Mouse (Mus musculus) liver, embryonic 14.5 days (tissue): Measurements from ENCODE around the gene Lekr1. TPM values are rescaled to one million over a fixed set of nuclear protein-coding genes. Genes with fewer than 3 reads are reported as not detected.

Source experiments
- ATAC-seq: fragments of 200-750 bp; cut with Nextera tagmentation; 2 replicates; pipeline ENCODE4 v1.8.0; 2017; ENCODE audit warnings: moderate number of reproducible peaks, mild to moderate bottlenecking, moderate library complexity; ENCODE audit not compliant: insufficient read depth
- DNase-seq, 3 experiments: peaks; one replicate each; pipeline ENCODE4 v3.0.0-alpha.2; 2012 to 2013; ENCODE audit warnings: low read depth in 3 of 3, low spot score in 3 of 3
- H3K27ac ChIP-seq: fragments of 300-500 bp; sonication (generic); 2 replicates; pipeline ENCODE4 v1.5.1; 2014; ENCODE audit warnings: moderate library complexity, mild to moderate bottlenecking, control low read depth, inconsistent platforms
- H3K27me3 ChIP-seq: fragments of 300-500 bp; sonication (generic); 2 replicates; pipeline ENCODE4 v1.6.1; 2014; ENCODE audit warnings: mild to moderate bottlenecking, low read length, moderate library complexity; ENCODE audit not compliant: control insufficient read depth, insufficient read depth
- H3K36me3 ChIP-seq: fragments of 300-500 bp; sonication (generic); replicated peaks from 2 replicates; pipeline ENCODE4 v1.6.1; 2014; ENCODE audit warnings: low read depth; ENCODE audit not compliant: control insufficient read depth, insufficient read depth
- H3K4me1 ChIP-seq, 2 experiments: fragments of 200-500 bp in 1 of 2; fragments of 300-500 bp in 1 of 2; sonication (generic) in 1 of 2; replicated peaks; 2 replicates each; pipeline ENCODE4 v1.6.1; 2012 to 2014; ENCODE audit warnings: antibody characterized with exemption in 1 of 2, inconsistent platforms in 1 of 2, low read length in 1 of 2; ENCODE audit not compliant: control insufficient read depth in 2 of 2, insufficient read depth in 2 of 2
- H3K4me2 ChIP-seq: fragments of 300-500 bp; sonication (generic); 2 replicates; pipeline ENCODE4 v1.6.1; 2014; ENCODE audit warnings: low read depth, mild to moderate bottlenecking, control low read depth, moderate library complexity
- H3K4me3 ChIP-seq, 2 experiments: fragments of 200-500 bp in 1 of 2; fragments of 300-500 bp in 1 of 2; sonication (generic) in 1 of 2; 2 replicates each; pipeline ENCODE4 v1.5.1; 2012 to 2014; ENCODE audit warnings: low read depth in 2 of 2, low read length in 2 of 2, mild to moderate bottlenecking in 2 of 2, control low read depth in 1 of 2, inconsistent platforms in 1 of 2, moderate library complexity in 1 of 2; ENCODE audit not compliant: insufficient read depth in 1 of 2
- H3K9ac ChIP-seq: fragments of 300-500 bp; sonication (generic); replicated peaks from 2 replicates; pipeline ENCODE4 v1.6.1; 2014; ENCODE audit warnings: mild to moderate bottlenecking, control low read depth, moderate library complexity
- H3K9me3 ChIP-seq: fragments of 300-500 bp; sonication (generic); 2 replicates; pipeline ENCODE4 v1.6.1; 2016; ENCODE audit warnings: low read length, mixed read lengths; ENCODE audit not compliant: control insufficient read depth
- CTCF ChIP-seq: IDR thresholded peaks from 2 replicates; pipeline ENCODE4 v1.5.1; 2016; ENCODE audit warnings: antibody characterized with exemption, low read depth, control low read depth
- EP300 ChIP-seq: IDR thresholded peaks from 2 replicates; pipeline ENCODE4 v1.6.1; 2016; ENCODE audit warnings: antibody characterized with exemption, low read depth
- WGBS: fragments of 180-500 bp; shearing (Covaris S2); extraction: QIAGEN DNeasy Blood & Tissue Kit; methylation state at CpG from one replicate; pipeline ENCODE4 v1.1.7; 2014; ENCODE audit not compliant: insufficient replicate concordance; 5-methylcytosine and 5-hydroxymethylcytosine counted together
- polyA plus RNA-seq, 2 experiments: library from polyadenylated mRNA; depleted of rRNA in 1 of 2; stranded (reverse) in 1 of 2; unstranded in 1 of 2; fragments of >200 nt; fragmentation: Nextera tagmentation in 1 of 2; extraction: Ambion mirVana in 1 of 2; gene quantifications; 2 replicates each; pipeline versions ENCODE4 v1.2.1 to v1.2.3; 2012 to 2014

The Lekr1 gene
- polyA plus RNA-seq, 2 experiments = 0.48 to 0.96 TPM

DNA sequence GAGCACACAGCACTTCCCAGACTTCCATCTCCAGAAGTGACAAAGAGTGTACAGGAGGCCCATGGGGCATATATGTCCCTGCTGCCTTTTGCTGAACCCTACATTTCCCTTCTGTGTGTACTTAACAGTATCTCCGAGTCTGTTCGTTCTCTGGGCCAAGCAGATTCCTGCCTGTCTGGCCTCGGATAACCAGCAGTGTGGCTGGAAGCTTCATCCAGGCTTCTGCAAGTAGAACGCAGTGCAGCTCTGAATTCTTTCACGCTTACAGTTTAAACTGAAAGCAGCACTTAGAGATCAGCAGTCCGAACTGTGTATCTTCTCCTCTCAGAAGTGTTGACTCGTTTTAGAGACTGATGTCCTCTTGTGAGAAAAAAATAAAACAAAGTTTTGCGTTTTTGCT is 7.7 kb downstream of the Lekr1 start:
- Histone ChIP-seq H3K27ac (no peak overlapping the region), H3K4me3 (no peak overlapping the region), H3K36me3 (no peaks in the 10 kb centered on the region), H3K27me3 (no peaks in the 10 kb centered on the region), H3K4me2 (no peak overlapping the region), H3K9me3 (no peaks in the 10 kb centered on the region), H3K9ac (no peak overlapping the region), H3K4me1 (no peaks in the 10 kb centered on the region)
- TF ChIP-seq CTCF = no peak
- DNase-seq = no peak
- WGBS = 43% methylated on average over 8 of the region's 8 CpGs
- no peak for ATAC-seq

DNA sequence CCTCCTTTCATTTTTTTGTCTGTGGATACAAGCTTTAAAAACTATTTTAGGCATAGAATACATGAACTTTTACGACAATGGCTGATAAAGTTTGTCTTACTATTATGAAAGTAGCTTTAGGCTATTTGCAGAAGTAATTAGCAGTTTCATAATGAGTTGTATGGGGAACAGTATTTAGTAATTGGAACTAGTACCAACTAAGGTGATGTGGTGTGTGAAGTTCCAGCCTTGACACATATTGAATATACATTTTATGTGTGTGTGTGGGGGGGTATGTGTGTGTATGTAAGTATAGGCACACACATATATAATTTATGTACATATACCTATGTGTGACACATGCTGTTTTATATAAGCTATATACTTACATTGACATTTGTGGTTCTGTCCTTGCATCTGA is 14.6 kb downstream of the Lekr1 start:
- Histone ChIP-seq H3K36me3 (no peaks in the 10 kb centered on the region), H3K4me2 (no peak overlapping the region), H3K27ac (no peak overlapping the region), H3K9me3 (no peaks in the 10 kb centered on the region), H3K27me3 (no peaks in the 10 kb centered on the region), H3K9ac (no peak overlapping the region), H3K4me3 (no peak overlapping the region), H3K4me1 (no peaks in the 10 kb centered on the region)
- DNase-seq = no peak
- no peak for TF ChIP-seq EP300
- TF ChIP-seq CTCF = no peak
- WGBS = 73% methylated on average over 1 of the region's 1 CpGs
- ATAC-seq = no peak

DNA sequence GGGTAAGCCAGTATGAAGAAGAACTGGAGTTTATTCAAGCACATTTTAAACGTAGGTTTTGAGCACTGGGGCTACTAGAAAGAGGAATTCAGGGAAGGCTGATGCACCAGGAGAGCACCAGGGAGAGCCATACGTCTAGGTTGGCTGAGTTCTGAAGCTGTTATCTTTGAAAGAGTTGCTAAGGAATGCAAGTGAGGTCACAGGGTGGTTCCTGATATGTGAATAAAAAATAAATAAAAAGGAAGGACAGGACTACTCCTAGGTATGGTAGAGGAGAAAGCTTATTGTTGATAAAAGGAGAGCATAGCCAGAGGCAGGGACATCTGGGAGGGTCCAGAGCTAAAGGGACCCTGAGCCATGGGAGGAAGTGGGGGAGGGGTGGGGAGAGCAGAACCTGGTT is 23.7 kb downstream of the Lekr1 start:
- H3K4me2 ChIP-seq = no peak overlapping the region
- H3K27ac ChIP-seq = no peak overlapping the region
- H3K4me1 ChIP-seq = no peaks in the 10 kb centered on the region
- H3K4me3 ChIP-seq = no peak overlapping the region
- TF ChIP-seq EP300 (no peak), CTCF (no peak)
- DNase-seq = no peak
- no peaks in the 10 kb centered on the region for H3K9me3 ChIP-seq
- H3K27me3 ChIP-seq = no peaks in the 10 kb centered on the region
- WGBS = 13% methylated on average over 2 of the region's 2 CpGs
- H3K9ac ChIP-seq = no peak overlapping the region
- H3K36me3 ChIP-seq = no peaks in the 10 kb centered on the region
- ATAC-seq = no peak

DNA sequence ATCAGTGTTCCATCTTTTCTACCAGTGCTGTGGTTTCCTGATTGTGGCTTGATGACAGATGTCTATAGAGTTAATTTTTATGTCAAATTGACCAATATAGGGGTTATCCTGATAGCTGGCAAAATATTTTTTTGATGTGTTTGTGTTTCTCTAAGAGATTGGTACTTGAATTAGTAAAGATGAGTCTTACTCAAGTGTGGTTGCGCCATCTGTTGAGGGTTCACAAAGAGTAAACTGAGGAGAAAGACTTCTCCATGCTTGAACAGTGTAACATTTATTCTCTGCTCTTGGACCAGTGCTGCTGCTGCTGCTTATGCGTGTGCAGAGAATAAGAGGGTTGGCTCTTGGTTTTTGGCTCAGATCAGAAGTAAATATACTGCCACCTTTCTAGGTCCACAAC is 24.8 kb downstream of the Lekr1 start:
- 65% methylated on average over 2 of the region's 2 CpGs for WGBS
- TF ChIP-seq EP300 = no peak

DNA sequence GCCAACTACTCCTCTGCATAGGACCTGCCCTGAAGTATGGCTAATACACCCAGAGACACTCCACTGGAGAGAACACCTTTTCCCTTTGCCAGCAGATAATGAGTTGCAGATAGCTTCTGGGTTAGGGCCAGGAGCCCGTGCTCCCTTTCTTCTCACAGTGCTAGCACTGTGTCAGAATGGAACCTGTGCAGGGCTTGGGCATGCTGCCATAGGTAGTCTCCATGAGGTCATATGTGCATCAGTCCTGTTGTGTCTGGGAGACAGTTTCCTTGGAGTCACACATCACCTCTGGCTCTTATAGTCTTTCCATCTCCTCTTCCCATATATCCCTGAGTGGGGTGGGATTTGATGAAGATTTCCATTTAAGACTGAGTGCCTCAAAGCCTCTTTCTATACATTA is 33.7 kb downstream of the Lekr1 start:
- Histone ChIP-seq H3K9ac (no peak overlapping the region), H3K9me3 (no peaks in the 10 kb centered on the region), H3K27ac (no peak overlapping the region), H3K4me3 (no peak overlapping the region), H3K4me1 (no peaks in the 10 kb centered on the region), H3K4me2 (no peak overlapping the region), H3K36me3 (no peaks in the 10 kb centered on the region), H3K27me3 (no peaks in the 10 kb centered on the region)
- ATAC-seq = no peak
- WGBS = 41% methylated on average over 1 of the region's 1 CpGs
- TF ChIP-seq EP300 (no peak), CTCF (no peak)
- no peak for DNase-seq

More for the DNA sequence above, 24.8 kb downstream of the Lekr1 start:
- Histone ChIP-seq H3K4me3 (no peak overlapping the region), H3K9ac (no peak overlapping the region), H3K27me3 (no peaks in the 10 kb centered on the region), H3K27ac (no peak overlapping the region), H3K36me3 (no peaks in the 10 kb centered on the region), H3K9me3 (no peaks in the 10 kb centered on the region), H3K4me1 (no peaks in the 10 kb centered on the region), H3K4me2 (no peak overlapping the region)
- ATAC-seq (no peak), DNase-seq (no peak)

DNA sequence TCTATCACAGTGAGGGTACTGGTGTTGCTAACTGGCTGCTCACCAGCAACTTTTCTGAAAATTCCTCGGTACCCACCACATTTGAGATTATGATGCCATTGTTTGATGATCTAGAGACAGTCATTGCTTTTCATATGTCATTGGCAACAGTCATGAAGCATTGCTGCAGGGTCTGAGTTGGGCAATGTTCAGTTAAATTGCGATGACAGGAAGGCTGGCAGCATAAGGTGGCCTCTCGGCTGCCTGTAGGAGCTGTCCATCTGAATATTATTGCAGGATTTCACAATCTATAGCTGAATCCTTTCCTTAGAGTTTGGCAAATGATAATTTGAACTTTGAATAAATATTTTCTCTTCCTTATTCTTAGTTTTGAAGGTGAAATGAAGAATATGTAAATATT is 48.3 kb downstream of the Lekr1 start:
- TF ChIP-seq EP300 (no peak), CTCF (no peak)
- Histone ChIP-seq H3K27ac (no peak overlapping the region), H3K36me3 (no peaks in the 10 kb centered on the region), H3K9me3 (no peaks in the 10 kb centered on the region), H3K4me2 (no peak overlapping the region), H3K27me3 (no peaks in the 10 kb centered on the region), H3K9ac (no peak overlapping the region), H3K4me3 (no peak overlapping the region), H3K4me1 (no peaks in the 10 kb centered on the region)
- 68% methylated on average over 3 of the region's 3 CpGs for WGBS
- no peak for DNase-seq
- no peak for ATAC-seq
